Mouse (Mus musculus): ENCODE measurements around the gene Tiprl. TPM values are rescaled to one million over a fixed set of nuclear protein-coding genes. Genes with fewer than 3 reads are reported as not detected.

Tiprl gene
- 81.4 and 91.7 TPM in 2 replicates for polyA plus RNA-seq (2016; fragmentation: Nextera tagmentation; extraction: Ambion mirVana)

DNA sequence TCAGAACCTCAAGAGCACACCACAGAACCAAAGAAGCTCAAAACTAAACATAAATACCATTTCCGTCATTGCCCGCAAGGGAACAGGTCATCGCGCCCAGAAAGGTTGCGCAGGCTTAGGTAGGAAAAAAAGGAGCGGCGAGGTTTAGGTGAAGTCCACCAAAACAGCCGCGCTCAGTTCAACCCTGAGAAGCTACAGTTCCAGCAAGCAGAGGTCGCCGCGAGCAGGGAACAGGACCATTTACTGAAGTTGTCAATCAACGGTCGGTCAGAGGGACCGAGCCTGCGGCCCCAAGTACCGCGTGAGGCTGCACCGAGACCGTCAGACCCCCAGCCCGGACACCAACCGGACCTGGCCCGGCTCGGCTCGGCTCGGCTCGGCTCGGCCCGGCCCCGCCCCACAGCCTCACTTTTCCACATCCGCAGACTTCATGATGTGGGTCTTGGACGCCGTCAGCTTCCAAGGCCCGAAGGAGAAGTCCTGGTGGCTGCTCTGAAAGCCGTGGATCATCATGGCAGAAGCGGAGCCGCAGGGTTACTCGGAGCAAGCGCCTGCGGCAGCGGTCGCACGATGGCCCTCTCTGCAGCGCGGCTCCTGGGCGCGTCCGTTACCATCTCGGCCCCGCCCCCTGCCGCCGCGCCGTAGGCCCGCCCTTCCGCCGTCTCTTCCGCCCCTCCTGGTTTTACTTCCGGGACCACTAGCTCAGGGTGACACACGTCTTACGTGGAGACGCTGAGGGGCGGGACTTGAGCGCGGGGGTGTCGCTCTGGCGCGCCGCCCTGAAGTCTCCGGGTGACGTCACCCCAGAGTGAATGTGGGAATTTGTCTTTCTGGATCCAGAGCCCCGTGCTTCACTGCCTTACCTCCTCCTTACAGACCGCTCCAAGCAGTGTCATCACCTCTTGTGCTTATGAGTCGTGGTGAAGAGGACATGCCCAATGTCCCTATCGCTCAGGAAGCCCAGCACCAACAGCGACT is at the start of gene Tiprl:
Gene Tiprl (minus strand): TSS at position 676 of the 978 bp plus-strand sequence.
- H3K4me1 ChIP-seq, result peaks cover 16% of the 10 kb centered on the region
- WGBS, result under 1% methylated on average over 76 of the region's 76 CpGs
- H3K4me3 ChIP-seq, result peak within 1 kb of the TSS; percentile 90

DNA sequence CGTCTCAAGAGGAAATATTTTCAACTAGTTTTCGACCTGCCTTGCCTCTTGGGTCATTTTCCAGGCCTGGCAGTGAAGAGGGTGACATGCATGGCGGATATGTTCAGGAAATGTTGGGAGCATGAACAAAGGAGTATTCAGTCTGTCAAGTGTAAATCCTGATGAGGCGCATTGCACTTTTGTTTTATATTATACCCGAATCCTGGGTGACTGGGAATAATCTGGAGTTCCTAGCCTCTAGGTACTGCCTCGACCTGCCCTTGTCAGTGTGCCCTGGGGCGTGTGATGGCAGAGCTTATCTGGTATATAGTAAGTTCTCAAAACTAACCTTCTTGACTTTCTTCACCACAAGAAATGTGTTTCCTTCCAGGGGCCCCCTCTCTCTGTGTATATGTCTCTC is 47.3 kb upstream of the Tiprl start:
- Histone ChIP-seq H3K9me3 (replicated peaks) (no peaks in the 10 kb centered on the region), H3K27ac (no peak overlapping the region), H3K4me3 (no peak overlapping the region), H3K27me3 (ENCODE audit: low read depth, poor library complexity, severe bottlenecking) (no peaks in the 10 kb centered on the region), H3K36me3 (peaks cover 6% of the 10 kb centered on the region; the same call in 1 of the 2 replicates), H3K4me1 (peaks cover 39% of the 10 kb centered on the region)
- WGBS, result 82% methylated on average over 7 of the region's 7 CpGs
- no peak for DNase-seq (ENCODE audit: low spot score)

More for the DNA sequence above, at the start of gene Tiprl:
- DNase-seq (ENCODE audit: low spot score), result peak; percentile 96
- Histone ChIP-seq H3K9me3 (replicated peaks) (no peaks in the 10 kb centered on the region), H3K27ac (peak within 1 kb of the TSS; percentile 91), H3K36me3 (no peaks in the 10 kb centered on the region), H3K27me3 (ENCODE audit: low read depth, poor library complexity, severe bottlenecking) (no peaks in the 10 kb centered on the region)

DNA sequence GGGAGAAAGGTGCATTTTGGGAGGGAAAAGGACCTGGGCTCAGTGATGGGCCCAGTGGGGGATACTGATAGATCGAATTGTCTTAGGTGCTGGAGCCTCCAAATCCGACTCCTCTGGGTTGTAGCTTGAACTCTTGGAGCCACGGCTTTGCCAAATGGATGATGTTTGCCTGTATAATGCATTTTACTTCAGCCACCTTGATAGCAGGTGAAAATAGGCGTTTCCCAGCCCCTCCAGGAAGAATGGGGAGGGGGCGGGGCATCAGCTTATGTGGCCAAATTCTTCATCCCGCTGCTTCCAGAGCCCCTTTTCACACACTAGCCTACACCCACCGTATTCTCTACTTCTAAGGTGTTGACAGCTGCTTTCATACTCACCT is 46.2 kb upstream of the Tiprl start:
- H3K4me3 ChIP-seq, result peak overlapping the region; percentile 78
- H3K36me3 ChIP-seq, result peaks cover 3% of the 10 kb centered on the region; the same call in 1 of the 2 replicates
- DNase-seq (ENCODE audit: low spot score), result no peak
- H3K27ac ChIP-seq, result 0 out of 2 replicates have a peak overlapping the region, but pooled peaks have one; percentile 96
- no peaks in the 10 kb centered on the region for H3K27me3 ChIP-seq (ENCODE audit: low read depth, poor library complexity, severe bottlenecking)
- 12% methylated on average over 7 of the region's 7 CpGs for WGBS
- no peaks in the 10 kb centered on the region for H3K9me3 ChIP-seq (replicated peaks)
- H3K4me1 ChIP-seq, result peaks cover 39% of the 10 kb centered on the region

DNA sequence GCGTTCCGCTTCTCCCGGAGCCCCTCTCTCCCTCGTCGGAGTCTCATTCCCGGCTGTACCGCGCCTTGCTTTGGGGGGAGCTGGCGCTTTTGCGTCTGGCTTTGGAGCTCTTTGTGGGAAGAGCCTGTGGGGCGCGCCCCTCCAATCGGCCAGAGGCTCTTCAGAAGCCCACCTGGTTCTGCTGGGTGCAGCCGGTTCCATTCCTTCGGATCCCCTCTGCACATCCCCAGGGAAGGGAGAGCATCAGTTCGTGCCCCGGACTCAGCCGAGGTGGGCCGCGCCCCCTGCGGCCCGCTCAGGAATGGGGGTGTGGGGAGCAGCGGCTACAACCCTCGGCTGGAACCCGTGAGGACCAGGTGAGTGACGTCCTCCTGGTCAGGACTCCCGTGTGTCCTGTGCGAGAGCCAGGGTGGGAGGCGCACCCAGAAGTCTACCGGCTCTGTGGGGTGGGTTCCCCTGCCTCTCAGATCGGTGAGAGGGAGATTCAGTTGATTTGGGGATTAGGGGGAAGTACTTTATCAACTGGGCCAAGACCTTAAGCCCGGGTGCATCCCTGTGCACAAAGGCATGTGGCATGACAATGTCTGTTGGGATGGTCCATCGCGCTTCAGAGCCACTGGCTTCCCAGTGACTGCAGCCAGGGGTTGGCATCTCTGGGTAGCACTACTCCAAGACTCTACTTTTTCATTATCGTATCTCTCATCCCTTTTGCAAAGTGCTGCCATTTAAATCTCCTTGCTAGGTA is 45.6 kb upstream of the Tiprl start:
- Histone ChIP-seq H3K27me3 (ENCODE audit: low read depth, poor library complexity, severe bottlenecking) (no peaks in the 10 kb centered on the region), H3K4me1 (peaks cover 39% of the 10 kb centered on the region), H3K36me3 (peaks cover 2% of the 10 kb centered on the region; the same call in 1 of the 2 replicates), H3K9me3 (replicated peaks) (no peaks in the 10 kb centered on the region), H3K4me3 (peak overlapping the region; percentile 78), H3K27ac (peak overlapping the region; percentile 96)
- no peak for DNase-seq (ENCODE audit: low spot score)
- under 1% methylated on average over 35 of the region's 35 CpGs for WGBS

DNA sequence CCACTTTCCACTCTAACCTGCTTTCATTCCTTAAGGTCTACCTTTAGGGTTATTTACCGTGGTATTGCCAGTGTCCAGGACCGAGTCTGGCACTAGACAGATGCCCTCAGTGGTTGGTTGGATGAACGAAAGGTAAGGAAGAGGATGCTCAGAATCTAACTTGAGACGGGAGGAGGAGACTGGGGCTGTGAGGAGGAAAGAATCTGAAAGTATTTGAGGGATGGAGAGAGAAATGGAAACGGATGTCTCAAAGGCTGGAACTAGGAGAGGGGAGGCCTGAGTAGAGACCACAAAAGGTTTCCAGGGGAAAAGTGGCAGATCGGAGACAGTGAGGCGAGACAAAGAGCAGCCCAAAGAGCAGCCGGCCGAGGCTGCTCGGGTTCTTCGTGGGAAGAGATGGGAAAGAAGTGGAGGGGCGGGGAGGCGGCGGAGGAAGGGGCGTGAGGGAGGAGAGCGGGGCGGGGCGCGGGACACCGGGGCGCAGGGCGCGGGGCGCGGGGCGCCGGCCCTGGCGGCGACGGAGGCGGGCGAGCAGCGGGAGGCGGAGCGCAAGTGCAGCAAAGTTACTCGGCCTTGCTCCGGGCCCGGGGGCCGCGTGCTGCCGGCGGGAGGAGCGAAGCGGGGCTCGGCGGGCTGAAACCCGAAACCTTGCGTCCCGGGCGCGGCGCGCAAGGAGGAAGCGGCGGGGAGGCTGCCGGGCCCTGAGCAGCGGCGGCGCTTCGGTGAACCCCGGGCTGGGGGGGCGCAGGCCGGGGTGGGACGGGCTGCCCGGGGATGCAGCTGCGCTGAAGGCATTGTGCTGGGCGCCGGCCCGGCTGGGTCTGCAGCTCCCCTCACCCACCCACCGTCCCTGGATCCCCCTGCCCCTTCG is 44.8 kb upstream of the Tiprl start:
- no peaks in the 10 kb centered on the region for H3K27me3 ChIP-seq (ENCODE audit: low read depth, poor library complexity, severe bottlenecking)

DNA sequence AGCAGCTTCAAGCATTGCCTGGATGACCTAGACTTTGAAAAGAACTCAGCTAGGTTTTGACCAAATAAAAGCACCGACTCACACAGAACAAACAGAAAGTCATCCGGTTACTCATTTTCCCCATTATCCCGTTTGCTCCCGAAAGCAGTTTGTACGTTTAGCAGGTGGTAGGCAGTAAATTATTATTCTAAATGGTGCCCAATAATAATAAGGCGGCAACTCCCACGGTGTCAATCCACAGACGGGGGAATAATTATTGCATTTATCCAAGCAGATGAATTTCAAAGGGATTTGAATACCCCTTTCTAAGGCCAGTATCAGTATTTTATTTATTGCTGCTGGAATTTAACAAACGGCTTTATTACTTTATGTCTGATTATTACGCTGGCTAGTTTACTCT is 43.9 kb upstream of the Tiprl start:
- 60% methylated on average over 10 of the region's 10 CpGs for WGBS
- no peak for DNase-seq (ENCODE audit: low spot score)
- H3K27ac ChIP-seq, result peak overlapping the region; percentile 96

More for the DNA sequence above, 44.8 kb upstream of the Tiprl start:
- peak; percentile 87 for DNase-seq (ENCODE audit: low spot score)
- peak overlapping the region; percentile 96 for H3K27ac ChIP-seq
- peaks cover 39% of the 10 kb centered on the region for H3K4me1 ChIP-seq
- H3K4me3 ChIP-seq, result peak overlapping the region; percentile 78
- WGBS, result under 1% methylated on average over 62 of the region's 71 CpGs
- no peaks in the 10 kb centered on the region for H3K9me3 ChIP-seq (replicated peaks)
- no peaks in the 10 kb centered on the region for H3K36me3 ChIP-seq

DNA sequence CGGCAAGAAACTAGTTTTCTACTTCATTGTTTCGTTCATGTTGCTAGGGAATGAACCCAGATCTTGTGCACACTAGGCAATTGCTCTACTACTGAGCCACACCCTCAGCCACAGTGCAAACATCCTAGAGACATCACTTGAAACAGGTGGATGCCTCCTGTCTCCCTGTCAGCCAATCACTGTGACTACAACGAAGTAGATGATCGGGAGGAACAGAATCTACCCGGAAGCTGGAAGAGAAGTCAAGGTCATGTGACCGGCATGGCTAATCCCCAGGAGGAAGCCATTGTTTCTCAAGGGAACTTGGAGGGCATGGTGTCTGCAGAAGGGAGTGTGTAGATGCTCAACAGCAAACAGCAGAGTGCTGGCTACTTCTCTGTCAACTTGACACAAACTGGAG is 38.1 kb upstream of the Tiprl start:
- no peak for DNase-seq (ENCODE audit: low spot score)
- no peak overlapping the region for H3K4me3 ChIP-seq
- H3K4me1 ChIP-seq, result no peaks in the 10 kb centered on the region
- H3K36me3 ChIP-seq, result no peaks in the 10 kb centered on the region
- H3K9me3 ChIP-seq (replicated peaks), result no peaks in the 10 kb centered on the region
- H3K27me3 ChIP-seq (ENCODE audit: low read depth, poor library complexity, severe bottlenecking), result no peaks in the 10 kb centered on the region
- WGBS, result 89% methylated on average over 6 of the region's 6 CpGs
- H3K27ac ChIP-seq, result no peak overlapping the region

More for the DNA sequence above, 43.9 kb upstream of the Tiprl start:
- Histone ChIP-seq H3K9me3 (replicated peaks) (no peaks in the 10 kb centered on the region), H3K36me3 (no peaks in the 10 kb centered on the region), H3K4me3 (peak overlapping the region; percentile 78), H3K4me1 (peaks cover 39% of the 10 kb centered on the region), H3K27me3 (ENCODE audit: low read depth, poor library complexity, severe bottlenecking) (no peaks in the 10 kb centered on the region)

DNA sequence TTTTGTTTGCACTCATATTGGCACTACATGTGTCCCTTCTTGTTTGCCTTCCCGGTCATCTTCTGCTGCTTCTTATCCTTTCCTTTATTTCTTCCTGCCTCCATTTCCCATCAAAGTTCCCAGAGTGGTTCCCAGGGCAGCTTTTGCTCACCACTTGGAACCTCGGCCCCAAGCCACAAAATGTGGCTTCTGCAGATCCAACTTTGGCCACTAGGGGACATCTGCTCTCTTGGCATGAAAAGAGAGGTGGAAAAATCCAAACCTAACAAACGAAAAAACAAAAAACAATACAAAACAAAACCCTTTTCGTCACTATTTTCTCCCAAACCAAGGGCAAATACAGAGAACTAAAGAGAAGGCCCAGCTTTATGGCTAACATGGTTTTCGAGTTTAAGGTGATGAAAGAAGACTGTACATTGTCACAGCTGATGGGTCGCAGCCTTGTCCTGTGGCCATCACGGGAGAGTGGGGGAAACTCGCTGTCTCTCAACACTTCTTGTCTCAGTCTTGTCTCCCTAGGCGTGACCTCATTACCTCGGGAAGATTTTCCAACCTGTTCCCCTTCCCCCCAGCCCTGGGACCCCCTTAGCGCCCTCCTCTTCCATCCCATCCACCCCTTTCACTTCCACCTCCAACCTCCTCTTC is 15.4 kb upstream of the Tiprl start:
- no peaks in the 10 kb centered on the region for H3K9me3 ChIP-seq (replicated peaks)
- 0 out of 2 replicates have a peak overlapping the region, but pooled peaks have one; percentile 27 for H3K27ac ChIP-seq
- DNase-seq (ENCODE audit: low spot score), result peak; percentile 75
- WGBS, result 49% methylated on average over 11 of the region's 11 CpGs
- H3K4me3 ChIP-seq, result no peak overlapping the region
- H3K27me3 ChIP-seq (ENCODE audit: low read depth, poor library complexity, severe bottlenecking), result no peaks in the 10 kb centered on the region
- H3K4me1 ChIP-seq, result no peaks in the 10 kb centered on the region
- no peaks in the 10 kb centered on the region for H3K36me3 ChIP-seq

DNA sequence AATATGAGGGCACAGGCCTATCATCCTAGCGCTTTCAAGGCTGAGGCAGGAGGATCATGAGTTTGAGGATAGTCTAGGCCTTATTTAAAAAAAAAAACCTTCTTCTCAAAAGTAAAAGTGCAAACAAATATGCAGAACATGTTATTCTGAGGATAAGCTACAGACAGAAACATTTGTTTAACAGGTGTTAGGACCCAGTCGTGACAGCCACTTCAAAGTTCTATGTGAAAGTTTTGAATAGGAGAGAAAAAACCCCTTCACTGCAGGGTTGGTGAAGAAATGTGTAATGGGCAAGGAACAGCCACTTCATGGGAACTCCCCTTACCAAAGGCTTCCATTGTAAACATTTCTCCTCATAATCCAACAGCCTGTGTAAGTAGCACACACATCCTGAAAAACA is 13.8 kb upstream of the Tiprl start:
- no peak for DNase-seq (ENCODE audit: low spot score)
- Histone ChIP-seq H3K27ac (no peak overlapping the region), H3K4me1 (no peaks in the 10 kb centered on the region), H3K36me3 (no peaks in the 10 kb centered on the region), H3K4me3 (no peak overlapping the region), H3K9me3 (replicated peaks) (no peaks in the 10 kb centered on the region), H3K27me3 (ENCODE audit: low read depth, poor library complexity, severe bottlenecking) (no peaks in the 10 kb centered on the region)
- 90% methylated on average over 2 of the region's 2 CpGs for WGBS

DNA sequence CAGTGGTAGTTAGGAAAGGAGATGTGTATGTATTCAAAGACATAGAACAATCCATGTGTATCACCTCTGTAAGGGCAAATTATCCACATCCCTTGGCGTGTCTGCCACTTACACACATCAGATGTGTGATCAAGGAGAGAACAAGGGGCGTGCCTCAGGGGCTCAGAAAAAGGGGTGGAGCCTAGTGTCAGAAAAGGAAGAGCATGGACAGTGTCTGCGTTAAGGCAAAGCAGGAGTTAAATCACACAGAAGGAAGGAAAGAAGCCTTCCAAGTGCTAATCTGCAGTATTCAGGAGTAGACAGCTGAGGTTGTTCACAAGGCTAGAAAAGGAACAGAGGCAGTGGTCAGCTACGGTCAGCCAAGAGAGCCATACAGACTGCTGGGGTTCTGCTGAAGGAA is 12.0 kb upstream of the Tiprl start:
- H3K4me3 ChIP-seq, result no peak overlapping the region
- no peaks in the 10 kb centered on the region for H3K9me3 ChIP-seq (replicated peaks)
- 69% methylated on average over 4 of the region's 4 CpGs for WGBS
- H3K27me3 ChIP-seq (ENCODE audit: low read depth, poor library complexity, severe bottlenecking), result no peaks in the 10 kb centered on the region
- no peak overlapping the region for H3K27ac ChIP-seq
- H3K36me3 ChIP-seq, result no peaks in the 10 kb centered on the region
- H3K4me1 ChIP-seq, result no peaks in the 10 kb centered on the region
- no peak for DNase-seq (ENCODE audit: low spot score)

DNA sequence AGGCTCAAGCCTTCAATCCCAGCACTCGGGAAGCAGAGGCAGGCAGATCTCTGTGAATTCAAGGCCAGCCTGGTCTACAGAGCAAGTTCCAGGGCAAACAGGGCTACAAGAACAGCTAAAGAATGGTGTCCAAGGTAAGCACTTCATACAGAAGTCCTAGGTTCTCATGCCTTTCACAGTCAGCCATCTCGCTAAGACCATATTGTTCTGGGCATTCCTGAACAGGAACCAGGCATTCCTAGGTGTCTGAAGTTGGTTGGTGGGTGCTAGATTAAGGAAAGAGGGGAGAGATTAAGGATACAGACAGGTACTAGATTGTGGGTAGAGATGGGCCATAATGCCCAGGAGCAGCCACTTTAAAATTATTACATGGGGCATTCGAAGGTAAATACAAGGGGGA is 11.0 kb upstream of the Tiprl start:
- WGBS, result 86% methylated on average over 3 of the region's 3 CpGs

DNA sequence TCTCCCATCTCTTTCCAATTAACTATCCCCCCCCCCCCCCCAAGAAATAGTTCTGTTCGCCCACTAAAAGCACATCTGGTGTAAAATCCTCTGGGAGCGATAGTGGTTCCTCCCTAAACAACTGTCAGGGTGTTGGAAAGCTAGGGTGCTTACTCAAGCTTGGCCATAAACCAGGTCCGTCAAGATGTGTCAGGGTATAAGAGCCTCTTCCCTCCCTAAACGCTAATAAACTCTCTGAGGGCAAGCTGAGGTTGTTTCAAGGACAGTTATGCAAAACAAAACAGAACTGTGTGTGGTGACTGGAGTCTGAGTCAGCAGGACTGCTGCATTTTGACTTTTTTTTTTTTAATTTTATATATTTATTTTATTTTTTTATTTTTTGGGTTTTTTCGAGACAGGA is 10.3 kb upstream of the Tiprl start:
- H3K36me3 ChIP-seq, result no peaks in the 10 kb centered on the region
- no peaks in the 10 kb centered on the region for H3K4me1 ChIP-seq
- 62% methylated on average over 5 of the region's 5 CpGs for WGBS
- no peak for DNase-seq (ENCODE audit: low spot score)
- H3K4me3 ChIP-seq, result no peak overlapping the region
- H3K9me3 ChIP-seq (replicated peaks), result no peaks in the 10 kb centered on the region
- no peak overlapping the region for H3K27ac ChIP-seq
- H3K27me3 ChIP-seq (ENCODE audit: low read depth, poor library complexity, severe bottlenecking), result no peaks in the 10 kb centered on the region

More for the DNA sequence above, 11.0 kb upstream of the Tiprl start:
- H3K36me3 ChIP-seq, result no peaks in the 10 kb centered on the region
- H3K4me3 ChIP-seq, result no peak overlapping the region
- no peak overlapping the region for H3K27ac ChIP-seq
- no peak for DNase-seq (ENCODE audit: low spot score)
- no peaks in the 10 kb centered on the region for H3K4me1 ChIP-seq
- no peaks in the 10 kb centered on the region for H3K27me3 ChIP-seq (ENCODE audit: low read depth, poor library complexity, severe bottlenecking)
- H3K9me3 ChIP-seq (replicated peaks), result no peaks in the 10 kb centered on the region
